Mouse (Mus musculus): ENCODE data around the gene Stkld1. TPM values are rescaled to one million over a fixed set of nuclear protein-coding genes. Genes with fewer than 3 reads are reported as not detected.
A peak's percentile ranks its signal among the peaks of the same experiment; 100 is the strongest.

Gene Stkld1
- polyA plus RNA-seq, 1 experiment from 2014 or later = 0.17 TPM

- Histone ChIP-seq H3K36me3 (ENCODE audit: control insufficient read depth, insufficient read depth, low read length) (peaks cover 18% of the 10 kb centered on the region), H3K4me3 (ENCODE audit: low read depth, low read length) (no peak overlapping the region), H3K27me3 (ENCODE audit: control insufficient read depth, insufficient read depth, low read length) (no peaks in the 10 kb centered on the region), H3K9me3 (ENCODE audit: control insufficient read depth, low read length) (no peaks in the 10 kb centered on the region), H3K4me2 (ENCODE audit: low read depth) (no peak overlapping the region), H3K9ac (ENCODE audit: low read length) (no peak overlapping the region), H3K27ac (ENCODE audit: low read depth, low read length) (no peak overlapping the region), H3K4me1 (ENCODE audit: control insufficient read depth, insufficient read depth, low read length) (peaks cover 25% of the 10 kb centered on the region)
- DNase-seq (ENCODE audit: low spot score) (no peak), ATAC-seq (ENCODE audit: insufficient read depth, low FRiP score, low TSS enrichment) (no peak)
- 86% methylated on average over 2 of the region's 2 CpGs for WGBS
Observed at GRCm38 (mm10) chr2:26905936-26906335, 27.9 kb upstream of the Stkld1 start.

GRCm38 (mm10) chr2:26906431-26906830 lies 27.4 kb upstream of the Stkld1 start:
- H3K4me3 ChIP-seq (ENCODE audit: low read depth, low read length) = no peak overlapping the region
- peaks cover 25% of the 10 kb centered on the region for H3K4me1 ChIP-seq (ENCODE audit: control insufficient read depth, insufficient read depth, low read length)
- DNase-seq (ENCODE audit: low spot score) (no peak), ATAC-seq (ENCODE audit: insufficient read depth, low FRiP score, low TSS enrichment) (no peak)
- 94% methylated on average over 3 of the region's 3 CpGs for WGBS
- no peak overlapping the region for H3K27ac ChIP-seq (ENCODE audit: low read depth, low read length)
- H3K36me3 ChIP-seq (ENCODE audit: control insufficient read depth, insufficient read depth, low read length) = peaks cover 18% of the 10 kb centered on the region
- H3K4me2 ChIP-seq (ENCODE audit: low read depth) = no peak overlapping the region
- H3K27me3 ChIP-seq (ENCODE audit: control insufficient read depth, insufficient read depth, low read length) = no peaks in the 10 kb centered on the region
- no peaks in the 10 kb centered on the region for H3K9me3 ChIP-seq (ENCODE audit: control insufficient read depth, low read length)
- no peak overlapping the region for H3K9ac ChIP-seq (ENCODE audit: low read length)

GRCm38 (mm10) chr2:26907109-26907508 lies 26.7 kb upstream of the Stkld1 start:
- ATAC-seq (ENCODE audit: insufficient read depth, low FRiP score, low TSS enrichment) = no peak
- peaks cover 20% of the 10 kb centered on the region for H3K36me3 ChIP-seq (ENCODE audit: control insufficient read depth, insufficient read depth, low read length)
- peak; percentile 40 for DNase-seq (ENCODE audit: low spot score)

GRCm38 (mm10) chr2:26908710-26909386 lies 25.0 kb upstream of the Stkld1 start:
- ATAC-seq (ENCODE audit: insufficient read depth, low FRiP score, low TSS enrichment) (no peak), DNase-seq (ENCODE audit: low spot score) (no peak)
- Histone ChIP-seq H3K27ac (ENCODE audit: low read depth, low read length) (no peak overlapping the region), H3K9me3 (ENCODE audit: control insufficient read depth, low read length) (no peaks in the 10 kb centered on the region), H3K4me1 (ENCODE audit: control insufficient read depth, insufficient read depth, low read length) (peaks cover 26% of the 10 kb centered on the region), H3K4me3 (ENCODE audit: low read depth, low read length) (peak overlapping the region; percentile 10; the same call in 1 of the 2 replicates), H3K27me3 (ENCODE audit: control insufficient read depth, insufficient read depth, low read length) (no peaks in the 10 kb centered on the region), H3K36me3 (ENCODE audit: control insufficient read depth, insufficient read depth, low read length) (peaks cover 29% of the 10 kb centered on the region), H3K9ac (ENCODE audit: low read length) (peak overlapping the region; percentile 29; the same call in 1 of the 2 replicates), H3K4me2 (ENCODE audit: low read depth) (peak overlapping the region; percentile 55)
- WGBS = 91% methylated on average over 18 of the region's 18 CpGs

More at GRCm38 (mm10) chr2:26907109-26907508, 26.7 kb upstream of the Stkld1 start:
- H3K4me2 ChIP-seq (ENCODE audit: low read depth) = no peak overlapping the region
- no peaks in the 10 kb centered on the region for H3K27me3 ChIP-seq (ENCODE audit: control insufficient read depth, insufficient read depth, low read length)
- no peak overlapping the region for H3K9ac ChIP-seq (ENCODE audit: low read length)
- H3K9me3 ChIP-seq (ENCODE audit: control insufficient read depth, low read length) = no peaks in the 10 kb centered on the region
- H3K4me1 ChIP-seq (ENCODE audit: control insufficient read depth, insufficient read depth, low read length) = peaks cover 25% of the 10 kb centered on the region
- WGBS = 63% methylated on average over 4 of the region's 4 CpGs
- H3K27ac ChIP-seq (ENCODE audit: low read depth, low read length) = no peak overlapping the region
- H3K4me3 ChIP-seq (ENCODE audit: low read depth, low read length) = no peak overlapping the region

- Histone ChIP-seq H3K27ac (ENCODE audit: low read depth, low read length) (no peak overlapping the region), H3K4me3 (ENCODE audit: low read depth, low read length) (peak overlapping the region; percentile 94), H3K9ac (ENCODE audit: low read length) (peak overlapping the region; percentile 75), H3K9me3 (ENCODE audit: control insufficient read depth, low read length) (no peaks in the 10 kb centered on the region), H3K36me3 (ENCODE audit: control insufficient read depth, insufficient read depth, low read length) (peaks cover 30% of the 10 kb centered on the region), H3K4me2 (ENCODE audit: low read depth) (peak overlapping the region; percentile 55), H3K4me1 (ENCODE audit: control insufficient read depth, insufficient read depth, low read length) (peaks cover 23% of the 10 kb centered on the region), H3K27me3 (ENCODE audit: control insufficient read depth, insufficient read depth, low read length) (no peaks in the 10 kb centered on the region)
- DNase-seq (ENCODE audit: low spot score) = no peak
- ATAC-seq (ENCODE audit: insufficient read depth, low FRiP score, low TSS enrichment) = no peak
Observed at GRCm38 (mm10) chr2:26909387-26909784, 24.5 kb upstream of the Stkld1 start.

- DNase-seq (ENCODE audit: low spot score) (peak; percentile 99), ATAC-seq (ENCODE audit: insufficient read depth, low FRiP score, low TSS enrichment) (peak; percentile 81)
- Histone ChIP-seq H3K9me3 (ENCODE audit: control insufficient read depth, low read length) (no peaks in the 10 kb centered on the region), H3K4me2 (ENCODE audit: low read depth) (peak within 1 kb of the TSS; percentile 99), H3K36me3 (ENCODE audit: control insufficient read depth, insufficient read depth, low read length) (peaks cover 30% of the 10 kb centered on the region), H3K4me1 (ENCODE audit: control insufficient read depth, insufficient read depth, low read length) (peaks cover 23% of the 10 kb centered on the region), H3K27ac (ENCODE audit: low read depth, low read length) (peak within 1 kb of the TSS; percentile 89), H3K9ac (ENCODE audit: low read length) (peak within 1 kb of the TSS; percentile 95), H3K27me3 (ENCODE audit: control insufficient read depth, insufficient read depth, low read length) (no peaks in the 10 kb centered on the region), H3K4me3 (ENCODE audit: low read depth, low read length) (peak within 1 kb of the TSS; percentile 94)
- 0% methylated on average over 70 of the region's 74 CpGs for WGBS
Observed at GRCm38 (mm10) chr2:26910124-26910993, 23.5 kb upstream of the Stkld1 start, which contains the start of the genes Med22 and Rpl7a. Gene Med22 (minus strand): TSS chr2:26910677. Gene Rpl7a (plus strand): TSS chr2:26910764.

- DNase-seq (ENCODE audit: low spot score) (peak; percentile 81), ATAC-seq (ENCODE audit: insufficient read depth, low FRiP score, low TSS enrichment) (peak; percentile 54; the same call in 1 of the 2 replicates)
- H3K9ac ChIP-seq (ENCODE audit: low read length) = peak overlapping the region; percentile 95
- H3K4me2 ChIP-seq (ENCODE audit: low read depth) = peak overlapping the region; percentile 99
- peaks cover 24% of the 10 kb centered on the region for H3K36me3 ChIP-seq (ENCODE audit: control insufficient read depth, insufficient read depth, low read length)
- H3K4me1 ChIP-seq (ENCODE audit: control insufficient read depth, insufficient read depth, low read length) = peaks cover 28% of the 10 kb centered on the region
- no peaks in the 10 kb centered on the region for H3K27me3 ChIP-seq (ENCODE audit: control insufficient read depth, insufficient read depth, low read length)
- no peaks in the 10 kb centered on the region for H3K9me3 ChIP-seq (ENCODE audit: control insufficient read depth, low read length)
- under 1% methylated on average over 32 of the region's 37 CpGs for WGBS
- peak overlapping the region; percentile 94 for H3K4me3 ChIP-seq (ENCODE audit: low read depth, low read length)
- H3K27ac ChIP-seq (ENCODE audit: low read depth, low read length) = peak overlapping the region; percentile 89
Observed at GRCm38 (mm10) chr2:26910994-26911765, 22.7 kb upstream of the Stkld1 start.

GRCm38 (mm10) chr2:26912253-26912770 lies 21.5 kb upstream of the Stkld1 start:
- H3K9me3 ChIP-seq (ENCODE audit: control insufficient read depth, low read length) = no peaks in the 10 kb centered on the region
- peak overlapping the region; percentile 95; the same call in 1 of the 2 replicates for H3K9ac ChIP-seq (ENCODE audit: low read length)
- WGBS = 74% methylated on average over 5 of the region's 5 CpGs
- no peak overlapping the region for H3K27ac ChIP-seq (ENCODE audit: low read depth, low read length)
- peak overlapping the region; percentile 99 for H3K4me2 ChIP-seq (ENCODE audit: low read depth)
- H3K4me1 ChIP-seq (ENCODE audit: control insufficient read depth, insufficient read depth, low read length) = peaks cover 35% of the 10 kb centered on the region
- DNase-seq (ENCODE audit: low spot score) (no peak), ATAC-seq (ENCODE audit: insufficient read depth, low FRiP score, low TSS enrichment) (no peak)
- no peaks in the 10 kb centered on the region for H3K27me3 ChIP-seq (ENCODE audit: control insufficient read depth, insufficient read depth, low read length)
- H3K4me3 ChIP-seq (ENCODE audit: low read depth, low read length) = peak overlapping the region; percentile 94
- peaks cover 18% of the 10 kb centered on the region for H3K36me3 ChIP-seq (ENCODE audit: control insufficient read depth, insufficient read depth, low read length)

All from neural tube, embryonic 11.5 days (tissue).